Mouse (Mus musculus): ENCODE measurements around the gene Ppm1h. TPM values are rescaled to one million over a fixed set of nuclear protein-coding genes. Genes with fewer than 3 reads are reported as not detected.
A peak's percentile ranks its signal among the peaks of the same experiment; 100 is the strongest.

Gene Ppm1h
- polyA plus RNA-seq, 1 experiment from 2014 or later, result 22.2 TPM

- no peak overlapping the region for H3K4me3 ChIP-seq (ENCODE audit: low read length)
- H3K27ac ChIP-seq (ENCODE audit: low read depth, low read length), result peak overlapping the region; percentile 96
- H3K36me3 ChIP-seq (ENCODE audit: control insufficient read depth, insufficient read depth, low read length), result no peaks in the 10 kb centered on the region
- WGBS, result 39% methylated on average over 14 of the region's 14 CpGs
- peak overlapping the region; percentile 25; the same call in 1 of the 2 replicates for H3K9ac ChIP-seq (ENCODE audit: low read depth, low read length)
- H3K4me1 ChIP-seq (ENCODE audit: control insufficient read depth, insufficient read depth, low read length), result peaks cover 56% of the 10 kb centered on the region
- no peaks in the 10 kb centered on the region for H3K27me3 ChIP-seq (ENCODE audit: control insufficient read depth, insufficient read depth, low read length)
- no peak for ATAC-seq (ENCODE audit: low FRiP score, low TSS enrichment)
- no peaks in the 10 kb centered on the region for H3K9me3 ChIP-seq (ENCODE audit: control insufficient read depth, low read length)
- H3K4me2 ChIP-seq (replicated peaks; ENCODE audit: low read depth, low read length), result peak overlapping the region; percentile 39; the same call in 1 of the 2 replicates
These were observed 208.5 kb downstream of the Ppm1h start for GRCm38 (mm10) chr10:122886916-122887527.

GRCm38 (mm10) chr10:122887528-122888183 lies 209.1 kb downstream of the Ppm1h start:
- Histone ChIP-seq H3K4me3 (ENCODE audit: low read length) (no peak overlapping the region), H3K36me3 (ENCODE audit: control insufficient read depth, insufficient read depth, low read length) (no peaks in the 10 kb centered on the region), H3K9me3 (ENCODE audit: control insufficient read depth, low read length) (no peaks in the 10 kb centered on the region), H3K27ac (ENCODE audit: low read depth, low read length) (peak overlapping the region; percentile 96), H3K4me2 (replicated peaks; ENCODE audit: low read depth, low read length) (no peak overlapping the region), H3K9ac (ENCODE audit: low read depth, low read length) (0 out of 2 replicates have a peak overlapping the region, but pooled peaks have one; percentile 25), H3K27me3 (ENCODE audit: control insufficient read depth, insufficient read depth, low read length) (no peaks in the 10 kb centered on the region), H3K4me1 (ENCODE audit: control insufficient read depth, insufficient read depth, low read length) (peaks cover 49% of the 10 kb centered on the region)
- ATAC-seq (ENCODE audit: low FRiP score, low TSS enrichment), result peak; percentile 54
- WGBS, result 29% methylated on average over 10 of the region's 10 CpGs

DNA sequence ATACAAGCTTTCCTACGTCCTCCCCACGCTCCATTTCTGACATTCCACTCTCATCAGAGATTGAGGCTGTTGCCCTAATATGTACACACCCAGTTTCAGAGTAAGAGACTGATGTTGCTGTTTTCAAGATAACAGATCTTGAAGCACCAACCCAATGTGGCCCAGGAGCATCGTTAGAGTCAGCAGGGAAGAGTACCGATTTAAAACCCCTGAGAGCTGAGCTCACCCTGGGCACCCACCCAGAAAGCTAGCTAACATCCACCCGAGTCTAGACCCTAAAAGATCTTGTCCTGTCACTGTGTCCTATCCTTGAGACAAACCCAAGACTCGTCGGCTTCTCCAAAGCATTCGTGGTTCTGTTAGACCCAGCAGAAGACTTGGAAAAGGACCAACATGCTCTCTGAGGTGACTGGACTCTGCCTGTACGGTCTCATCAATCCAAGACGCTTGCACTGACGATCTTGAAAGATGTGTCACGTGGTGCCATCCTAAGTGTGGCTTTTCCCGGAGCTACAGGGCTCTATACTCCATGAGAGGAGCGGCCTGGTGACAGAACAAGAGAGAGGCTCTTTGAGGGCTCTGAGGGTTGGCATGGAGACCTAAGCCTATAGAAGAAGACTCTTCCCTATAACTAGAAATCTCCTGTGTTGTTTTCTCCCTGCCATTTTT lies 212.3 kb downstream of the Ppm1h start:
- Histone ChIP-seq H3K27me3 (ENCODE audit: control insufficient read depth, insufficient read depth, low read length) (no peaks in the 10 kb centered on the region), H3K27ac (ENCODE audit: low read depth, low read length) (no peak overlapping the region), H3K4me2 (replicated peaks; ENCODE audit: low read depth, low read length) (no peak overlapping the region), H3K9ac (ENCODE audit: low read depth, low read length) (no peak overlapping the region), H3K4me1 (ENCODE audit: control insufficient read depth, insufficient read depth, low read length) (peaks cover 33% of the 10 kb centered on the region), H3K9me3 (ENCODE audit: control insufficient read depth, low read length) (no peaks in the 10 kb centered on the region), H3K36me3 (ENCODE audit: control insufficient read depth, insufficient read depth, low read length) (no peaks in the 10 kb centered on the region), H3K4me3 (ENCODE audit: low read length) (no peak overlapping the region)
- no peak for ATAC-seq (ENCODE audit: low FRiP score, low TSS enrichment)
- WGBS, result 87% methylated on average over 14 of the region's 14 CpGs

- Histone ChIP-seq H3K27ac (ENCODE audit: low read depth, low read length) (no peak overlapping the region), H3K4me1 (ENCODE audit: control insufficient read depth, insufficient read depth, low read length) (peaks cover 31% of the 10 kb centered on the region), H3K4me2 (replicated peaks; ENCODE audit: low read depth, low read length) (no peak overlapping the region), H3K4me3 (ENCODE audit: low read length) (no peak overlapping the region), H3K27me3 (ENCODE audit: control insufficient read depth, insufficient read depth, low read length) (no peaks in the 10 kb centered on the region), H3K9me3 (ENCODE audit: control insufficient read depth, low read length) (no peaks in the 10 kb centered on the region), H3K36me3 (ENCODE audit: control insufficient read depth, insufficient read depth, low read length) (no peaks in the 10 kb centered on the region), H3K9ac (ENCODE audit: low read depth, low read length) (no peak overlapping the region)
- no peak for ATAC-seq (ENCODE audit: low FRiP score, low TSS enrichment)
- 75% methylated on average over 6 of the region's 6 CpGs for WGBS
These were observed 212.9 kb downstream of the Ppm1h start for GRCm38 (mm10) chr10:122891461-122891860.

GRCm38 (mm10) chr10:122894555-122895069 lies 216.1 kb downstream of the Ppm1h start:
- no peak overlapping the region for H3K27ac ChIP-seq (ENCODE audit: low read depth, low read length)
- 78% methylated on average over 12 of the region's 12 CpGs for WGBS
- H3K36me3 ChIP-seq (ENCODE audit: control insufficient read depth, insufficient read depth, low read length), result no peaks in the 10 kb centered on the region
- 0 out of 2 replicates have a peak, but pooled peaks cover 4% of the 10 kb centered on the region for H3K4me1 ChIP-seq (ENCODE audit: control insufficient read depth, insufficient read depth, low read length)
- H3K4me3 ChIP-seq (ENCODE audit: low read length), result no peak overlapping the region
- H3K9me3 ChIP-seq (ENCODE audit: control insufficient read depth, low read length), result no peaks in the 10 kb centered on the region
- ATAC-seq (ENCODE audit: low FRiP score, low TSS enrichment), result peak; percentile 34; the same call in 1 of the 2 replicates
- H3K9ac ChIP-seq (ENCODE audit: low read depth, low read length), result no peak overlapping the region
- H3K27me3 ChIP-seq (ENCODE audit: control insufficient read depth, insufficient read depth, low read length), result no peaks in the 10 kb centered on the region
- H3K4me2 ChIP-seq (replicated peaks; ENCODE audit: low read depth, low read length), result no peak overlapping the region

- Histone ChIP-seq H3K27me3 (ENCODE audit: control insufficient read depth, insufficient read depth, low read length) (no peaks in the 10 kb centered on the region), H3K27ac (ENCODE audit: low read depth, low read length) (no peak overlapping the region), H3K9me3 (ENCODE audit: control insufficient read depth, low read length) (no peaks in the 10 kb centered on the region), H3K4me3 (ENCODE audit: low read length) (no peak overlapping the region), H3K9ac (ENCODE audit: low read depth, low read length) (no peak overlapping the region), H3K4me1 (ENCODE audit: control insufficient read depth, insufficient read depth, low read length) (peaks cover 8% of the 10 kb centered on the region; the same call in 1 of the 2 replicates), H3K36me3 (ENCODE audit: control insufficient read depth, insufficient read depth, low read length) (no peaks in the 10 kb centered on the region), H3K4me2 (replicated peaks; ENCODE audit: low read depth, low read length) (no peak overlapping the region)
- 0 out of 2 replicates have a peak, but pooled peaks have one; percentile 29 for ATAC-seq (ENCODE audit: low FRiP score, low TSS enrichment)
- 81% methylated on average over 12 of the region's 12 CpGs for WGBS
These were observed 216.7 kb downstream of the Ppm1h start for GRCm38 (mm10) chr10:122895121-122895770.

DNA sequence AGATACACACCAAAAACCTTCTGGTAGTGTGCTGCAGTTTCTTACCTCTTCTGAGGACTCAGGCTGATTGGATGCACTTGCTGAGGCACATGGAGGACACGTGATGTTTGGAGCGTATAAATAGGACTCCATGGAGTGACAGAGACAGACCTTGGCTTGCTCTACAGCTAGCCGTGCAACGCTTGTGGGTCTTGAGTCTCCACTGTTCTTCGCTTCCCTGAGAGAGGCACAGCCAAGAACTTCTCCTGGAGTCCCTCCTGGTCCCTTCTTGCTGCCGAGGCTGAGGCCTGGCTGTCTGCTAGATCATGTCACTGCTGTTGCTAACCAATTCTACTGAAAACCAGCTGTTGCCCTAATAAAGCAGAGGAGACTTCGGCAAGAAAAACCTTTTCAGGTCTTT lies 221.4 kb downstream of the Ppm1h start:
- no peak overlapping the region for H3K4me2 ChIP-seq (replicated peaks; ENCODE audit: low read depth, low read length)
- 64% methylated on average over 7 of the region's 7 CpGs for WGBS
- no peaks in the 10 kb centered on the region for H3K9me3 ChIP-seq (ENCODE audit: control insufficient read depth, low read length)
- no peaks in the 10 kb centered on the region for H3K27me3 ChIP-seq (ENCODE audit: control insufficient read depth, insufficient read depth, low read length)
- no peak overlapping the region for H3K9ac ChIP-seq (ENCODE audit: low read depth, low read length)
- H3K27ac ChIP-seq (ENCODE audit: low read depth, low read length), result no peak overlapping the region
- H3K36me3 ChIP-seq (ENCODE audit: control insufficient read depth, insufficient read depth, low read length), result no peaks in the 10 kb centered on the region
- no peak for ATAC-seq (ENCODE audit: low FRiP score, low TSS enrichment)
- H3K4me1 ChIP-seq (ENCODE audit: control insufficient read depth, insufficient read depth, low read length), result peaks cover 15% of the 10 kb centered on the region; the same call in 1 of the 2 replicates
- H3K4me3 ChIP-seq (ENCODE audit: low read length), result no peak overlapping the region

GRCm38 (mm10) chr10:122900466-122900865 lies 221.9 kb downstream of the Ppm1h start:
- H3K9me3 ChIP-seq (ENCODE audit: control insufficient read depth, low read length), result no peaks in the 10 kb centered on the region
- H3K4me2 ChIP-seq (replicated peaks; ENCODE audit: low read depth, low read length), result no peak overlapping the region
- H3K9ac ChIP-seq (ENCODE audit: low read depth, low read length), result no peak overlapping the region
- H3K4me3 ChIP-seq (ENCODE audit: low read length), result no peak overlapping the region
- no peaks in the 10 kb centered on the region for H3K36me3 ChIP-seq (ENCODE audit: control insufficient read depth, insufficient read depth, low read length)
- no peaks in the 10 kb centered on the region for H3K27me3 ChIP-seq (ENCODE audit: control insufficient read depth, insufficient read depth, low read length)
- H3K4me1 ChIP-seq (ENCODE audit: control insufficient read depth, insufficient read depth, low read length), result peaks cover 15% of the 10 kb centered on the region; the same call in 1 of the 2 replicates
- WGBS, result 64% methylated on average over 1 of the region's 1 CpGs
- ATAC-seq (ENCODE audit: low FRiP score, low TSS enrichment), result no peak
- H3K27ac ChIP-seq (ENCODE audit: low read depth, low read length), result no peak overlapping the region
